Mouse (Mus musculus): ENCODE measurements around the gene Nbea.

- TF ChIP-seq ZC3H11A (IDR thresholded peaks at IDR 0.05; ENCODE audit: borderline replicate concordance, low read depth, low read length) (no peak), HCFC1 (IDR thresholded peaks at IDR 0.05; ENCODE audit: borderline replicate concordance, insufficient read depth, low read length) (no peak), MAFK (IDR thresholded peaks at IDR 0.05; ENCODE audit: insufficient read depth, low read depth, low read length) (no peak), ZNF384 (IDR thresholded peaks at IDR 0.05; ENCODE audit: low read depth, low read length) (no peak)
Measured at GRCm38 (mm10) chr3:55677691-55678090, 505.8 kb downstream of the Nbea start.

Data from ES-E14 (cell line).